Mouse (Mus musculus) heart, embryonic 11.5 days (tissue): ENCODE measurements around the gene Iqsec1. TPM values are rescaled to one million over a fixed set of nuclear protein-coding genes. Genes with fewer than 3 reads are reported as not detected.

Experiments
- ATAC-seq: fragments of 200-750 bp; cut with Nextera tagmentation; replicated peaks from 2 replicates; pipeline ENCODE4 v1.8.0; 2017; ENCODE audit warnings: moderate library complexity; ENCODE audit not compliant: insufficient number of reproducible peaks, low FRiP score, low TSS enrichment
- H3K27ac ChIP-seq: fragments of 300-500 bp; sonication (generic); 2 replicates; pipeline ENCODE4 v1.5.1; 2014; ENCODE audit warnings: mild to moderate bottlenecking, low read depth, low read length
- H3K27me3 ChIP-seq: fragments of 300-500 bp; sonication (generic); 2 replicates; pipeline ENCODE4 v1.6.1; 2014; ENCODE audit warnings: mild to moderate bottlenecking, low read length, mixed read lengths; ENCODE audit not compliant: control insufficient read depth, insufficient read depth
- H3K36me3 ChIP-seq: fragments of 300-500 bp; sonication (generic); 2 replicates; pipeline ENCODE4 v1.6.1; 2014; ENCODE audit warnings: mild to moderate bottlenecking, low read length, moderate library complexity, mixed read lengths; ENCODE audit not compliant: control insufficient read depth, insufficient read depth
- H3K4me1 ChIP-seq: fragments of 300-500 bp; sonication (generic); 2 replicates; pipeline ENCODE4 v1.6.1; 2014; ENCODE audit warnings: low read length; ENCODE audit not compliant: control insufficient read depth, insufficient read depth
- H3K4me2 ChIP-seq: fragments of 300-500 bp; sonication (generic); 2 replicates; pipeline ENCODE4 v1.6.1; 2014; ENCODE audit warnings: mild to moderate bottlenecking, moderate library complexity
- H3K4me3 ChIP-seq: fragments of 300-500 bp; sonication (generic); 2 replicates; pipeline ENCODE4 v1.5.1; 2014; ENCODE audit warnings: low read depth, low read length
- H3K9ac ChIP-seq: fragments of 300-500 bp; sonication (generic); 2 replicates; pipeline ENCODE4 v1.6.1; 2014; ENCODE audit warnings: mild to moderate bottlenecking, low read depth, low read length, moderate library complexity
- H3K9me3 ChIP-seq: fragments of 300-500 bp; sonication (generic); replicated peaks from 2 replicates; pipeline ENCODE4 v1.6.1; 2016; ENCODE audit warnings: low read length; ENCODE audit not compliant: control insufficient read depth
- WGBS: fragments of 180-500 bp; shearing (Covaris S2); extraction: QIAGEN DNeasy Blood & Tissue Kit; methylation state at CpG from one replicate; pipeline ENCODE4 v1.1.7; 2014; ENCODE audit not compliant: insufficient replicate concordance; 5-methylcytosine and 5-hydroxymethylcytosine counted together
- polyA plus RNA-seq: library from polyadenylated mRNA; unstranded; fragments of >200 nt; fragmentation: Nextera tagmentation; extraction: Ambion mirVana; gene quantifications from 2 replicates; pipeline ENCODE4 v1.2.1, GENCODE M21; 2014

Gene Iqsec1
- polyA plus RNA-seq, 1 experiment from 2014 or later = 18.1 TPM

DNA sequence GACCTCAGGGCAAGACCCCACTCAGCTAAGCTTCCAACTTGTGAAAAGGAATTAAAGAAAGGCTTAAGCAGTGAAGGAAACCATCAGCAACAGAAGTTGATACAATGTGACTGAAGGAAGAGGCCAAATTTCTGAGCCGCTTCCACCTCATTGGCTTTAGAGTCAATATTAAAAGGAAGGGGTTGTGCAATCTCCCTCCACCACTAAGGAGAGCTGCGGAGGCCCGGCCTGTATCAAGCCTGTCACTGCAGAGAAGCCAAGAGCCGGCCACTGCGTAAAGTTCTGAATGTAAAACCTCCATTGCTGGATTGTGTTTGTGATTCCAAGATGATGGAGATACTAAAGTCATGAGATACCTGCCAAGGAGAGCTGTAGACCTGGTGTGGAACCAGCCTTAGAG, 199.0 kb downstream of the Iqsec1 start:
- no peak for ATAC-seq
- WGBS = 87% methylated on average over 5 of the region's 5 CpGs
- Histone ChIP-seq H3K27ac (no peak overlapping the region), H3K4me1 (peaks cover 9% of the 10 kb centered on the region; the same call in 1 of the 2 replicates), H3K4me3 (no peak overlapping the region), H3K9ac (no peak overlapping the region), H3K4me2 (no peak overlapping the region), H3K9me3 (no peaks in the 10 kb centered on the region), H3K27me3 (no peaks in the 10 kb centered on the region), H3K36me3 (no peaks in the 10 kb centered on the region)

DNA sequence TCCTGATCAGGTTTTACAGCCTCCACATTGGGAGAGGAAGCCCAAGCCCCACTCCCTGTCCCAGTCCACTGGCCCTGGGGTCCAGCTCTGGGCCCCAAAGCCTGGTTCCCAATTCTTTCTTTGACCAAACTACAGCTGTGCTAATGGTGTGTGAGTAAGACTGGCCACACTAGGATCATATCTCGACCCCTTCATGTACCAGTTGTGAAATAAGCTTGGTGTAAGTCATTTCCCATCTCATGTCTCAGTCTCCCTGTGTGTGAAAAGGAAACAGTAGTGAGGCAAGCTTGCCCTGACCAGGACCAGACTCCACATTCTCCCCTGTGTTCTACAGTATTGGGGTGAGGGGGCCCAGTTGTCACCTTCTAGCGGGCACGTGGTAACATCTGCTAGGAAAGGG, 200.9 kb downstream of the Iqsec1 start:
- Histone ChIP-seq H3K4me2 (no peak overlapping the region), H3K27ac (no peak overlapping the region), H3K36me3 (no peaks in the 10 kb centered on the region), H3K4me3 (no peak overlapping the region), H3K27me3 (no peaks in the 10 kb centered on the region), H3K9ac (no peak overlapping the region), H3K9me3 (no peaks in the 10 kb centered on the region), H3K4me1 (peaks cover 15% of the 10 kb centered on the region)
- no peak for ATAC-seq
- WGBS = 92% methylated on average over 3 of the region's 3 CpGs

- no peaks in the 10 kb centered on the region for H3K27me3 ChIP-seq
- H3K9me3 ChIP-seq = no peaks in the 10 kb centered on the region
- H3K9ac ChIP-seq = no peak overlapping the region
- no peaks in the 10 kb centered on the region for H3K36me3 ChIP-seq
- H3K4me3 ChIP-seq = no peak overlapping the region
- peaks cover 21% of the 10 kb centered on the region for H3K4me1 ChIP-seq
- no peak for ATAC-seq
- H3K4me2 ChIP-seq = no peak overlapping the region
- H3K27ac ChIP-seq = no peak overlapping the region
- 70% methylated on average over 6 of the region's 6 CpGs for WGBS
These were observed 201.4 kb downstream of the Iqsec1 start for GRCm38 (mm10) chr6:90787036-90787435.

DNA sequence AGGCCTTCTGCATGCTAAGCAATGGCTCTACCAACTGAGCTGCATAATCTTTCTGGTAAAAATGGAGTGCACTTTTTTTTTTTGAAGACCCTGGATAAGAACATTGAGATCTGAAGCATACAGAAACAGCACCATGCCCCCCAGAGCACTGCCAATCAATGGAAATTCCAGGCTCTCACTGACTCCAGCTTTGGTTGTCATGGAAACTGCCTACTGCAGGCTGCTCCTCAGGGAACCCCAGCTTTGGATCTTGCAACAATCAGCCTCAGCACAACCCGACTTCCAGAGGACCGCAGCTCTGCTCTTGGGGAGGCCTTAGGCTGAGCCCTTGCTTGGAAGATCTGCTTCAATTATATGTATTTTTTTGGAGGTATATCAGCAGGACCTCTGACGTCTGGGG, 201.9 kb downstream of the Iqsec1 start:
- H3K4me1 ChIP-seq = peaks cover 25% of the 10 kb centered on the region
- no peak for ATAC-seq
- H3K4me3 ChIP-seq = no peak overlapping the region
- H3K4me2 ChIP-seq = no peak overlapping the region
- H3K27me3 ChIP-seq = no peaks in the 10 kb centered on the region
- H3K9me3 ChIP-seq = no peaks in the 10 kb centered on the region
- no peak overlapping the region for H3K9ac ChIP-seq
- H3K36me3 ChIP-seq = no peaks in the 10 kb centered on the region
- 54% methylated on average over 3 of the region's 3 CpGs for WGBS
- H3K27ac ChIP-seq = no peak overlapping the region

GRCm38 (mm10) chr6:90783945-90784344, 204.5 kb downstream of the Iqsec1 start:
- no peak for ATAC-seq
- Histone ChIP-seq H3K4me2 (no peak overlapping the region), H3K4me1 (peaks cover 34% of the 10 kb centered on the region), H3K27ac (no peak overlapping the region), H3K9ac (no peak overlapping the region), H3K36me3 (no peaks in the 10 kb centered on the region), H3K4me3 (no peak overlapping the region), H3K27me3 (no peaks in the 10 kb centered on the region), H3K9me3 (no peaks in the 10 kb centered on the region)
- 69% methylated on average over 4 of the region's 4 CpGs for WGBS

- no peak overlapping the region for H3K4me2 ChIP-seq
- peaks cover 34% of the 10 kb centered on the region for H3K4me1 ChIP-seq
- no peaks in the 10 kb centered on the region for H3K9me3 ChIP-seq
- no peaks in the 10 kb centered on the region for H3K36me3 ChIP-seq
- no peaks in the 10 kb centered on the region for H3K27me3 ChIP-seq
- no peak overlapping the region for H3K4me3 ChIP-seq
- no peak overlapping the region for H3K9ac ChIP-seq
- H3K27ac ChIP-seq = no peak overlapping the region
- ATAC-seq = no peak
These were observed 205.3 kb downstream of the Iqsec1 start for GRCm38 (mm10) chr6:90783176-90783575.

DNA sequence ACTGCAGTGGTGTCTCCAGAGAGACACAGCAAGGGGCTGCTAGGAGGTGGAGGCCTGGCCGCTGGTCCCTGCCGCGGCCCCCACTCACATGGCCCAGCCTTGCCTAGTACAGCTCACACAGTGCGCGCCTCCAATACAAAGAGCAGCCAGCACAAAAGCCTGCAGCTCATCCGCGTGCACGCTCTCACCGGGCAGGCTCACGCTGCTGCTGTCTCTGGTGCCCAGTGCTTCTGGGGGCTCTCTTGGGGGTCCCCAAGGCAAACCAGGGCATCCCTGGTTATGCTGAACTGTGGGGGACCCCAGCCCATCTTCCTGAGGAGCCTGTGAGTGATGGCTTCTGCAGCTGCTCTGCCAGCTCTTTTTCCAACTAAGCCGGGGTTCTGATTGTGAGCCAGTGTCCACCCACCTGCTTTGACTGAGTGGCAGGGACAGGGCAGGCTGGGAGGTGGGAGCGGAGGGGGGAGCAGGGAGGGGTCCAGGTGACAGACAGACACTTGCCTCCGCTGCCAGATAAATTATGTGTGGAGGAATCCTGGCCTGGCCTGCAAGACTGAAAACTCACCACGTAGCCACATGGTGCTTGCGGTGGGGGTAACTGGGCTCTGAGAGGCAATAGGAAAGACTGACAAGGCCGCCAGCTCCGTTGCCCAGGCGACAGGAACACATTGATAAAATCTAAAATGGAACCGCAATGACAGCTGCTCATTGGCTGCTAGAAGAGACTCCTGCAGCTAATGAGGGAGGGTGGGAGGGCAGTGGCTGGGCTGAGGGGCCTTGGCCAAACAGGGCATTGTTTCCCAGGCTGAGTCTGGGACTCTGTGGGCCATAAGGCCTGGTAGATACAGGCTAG, 206.3 kb downstream of the Iqsec1 start:
- WGBS = 45% methylated on average over 19 of the region's 19 CpGs
- Histone ChIP-seq H3K27ac (peak overlapping the region; percentile 59), H3K9me3 (no peaks in the 10 kb centered on the region), H3K4me3 (no peak overlapping the region), H3K27me3 (no peaks in the 10 kb centered on the region), H3K4me1 (peaks cover 33% of the 10 kb centered on the region), H3K4me2 (peak overlapping the region; percentile 38; the same call in 1 of the 2 replicates), H3K9ac (no peak overlapping the region), H3K36me3 (no peaks in the 10 kb centered on the region)
- peak; percentile 42 for ATAC-seq

- Histone ChIP-seq H3K9ac (no peak overlapping the region), H3K27ac (no peak overlapping the region), H3K4me3 (no peak overlapping the region), H3K9me3 (no peaks in the 10 kb centered on the region), H3K36me3 (no peaks in the 10 kb centered on the region), H3K4me2 (no peak overlapping the region), H3K27me3 (no peaks in the 10 kb centered on the region), H3K4me1 (peaks cover 30% of the 10 kb centered on the region)
- ATAC-seq = no peak
- 56% methylated on average over 2 of the region's 2 CpGs for WGBS
These were observed 208.0 kb downstream of the Iqsec1 start for GRCm38 (mm10) chr6:90780532-90780931.

- Histone ChIP-seq H3K27ac (no peak overlapping the region), H3K36me3 (no peaks in the 10 kb centered on the region), H3K4me3 (no peak overlapping the region), H3K9me3 (no peaks in the 10 kb centered on the region), H3K27me3 (no peaks in the 10 kb centered on the region), H3K4me1 (peaks cover 29% of the 10 kb centered on the region), H3K4me2 (no peak overlapping the region), H3K9ac (no peak overlapping the region)
- 77% methylated on average over 6 of the region's 6 CpGs for WGBS
- no peak for ATAC-seq
These were observed 209.6 kb downstream of the Iqsec1 start for GRCm38 (mm10) chr6:90778841-90779240.
